ENCODE assay signal across 9 mouse cellular contexts in the genomic region with DNA sequence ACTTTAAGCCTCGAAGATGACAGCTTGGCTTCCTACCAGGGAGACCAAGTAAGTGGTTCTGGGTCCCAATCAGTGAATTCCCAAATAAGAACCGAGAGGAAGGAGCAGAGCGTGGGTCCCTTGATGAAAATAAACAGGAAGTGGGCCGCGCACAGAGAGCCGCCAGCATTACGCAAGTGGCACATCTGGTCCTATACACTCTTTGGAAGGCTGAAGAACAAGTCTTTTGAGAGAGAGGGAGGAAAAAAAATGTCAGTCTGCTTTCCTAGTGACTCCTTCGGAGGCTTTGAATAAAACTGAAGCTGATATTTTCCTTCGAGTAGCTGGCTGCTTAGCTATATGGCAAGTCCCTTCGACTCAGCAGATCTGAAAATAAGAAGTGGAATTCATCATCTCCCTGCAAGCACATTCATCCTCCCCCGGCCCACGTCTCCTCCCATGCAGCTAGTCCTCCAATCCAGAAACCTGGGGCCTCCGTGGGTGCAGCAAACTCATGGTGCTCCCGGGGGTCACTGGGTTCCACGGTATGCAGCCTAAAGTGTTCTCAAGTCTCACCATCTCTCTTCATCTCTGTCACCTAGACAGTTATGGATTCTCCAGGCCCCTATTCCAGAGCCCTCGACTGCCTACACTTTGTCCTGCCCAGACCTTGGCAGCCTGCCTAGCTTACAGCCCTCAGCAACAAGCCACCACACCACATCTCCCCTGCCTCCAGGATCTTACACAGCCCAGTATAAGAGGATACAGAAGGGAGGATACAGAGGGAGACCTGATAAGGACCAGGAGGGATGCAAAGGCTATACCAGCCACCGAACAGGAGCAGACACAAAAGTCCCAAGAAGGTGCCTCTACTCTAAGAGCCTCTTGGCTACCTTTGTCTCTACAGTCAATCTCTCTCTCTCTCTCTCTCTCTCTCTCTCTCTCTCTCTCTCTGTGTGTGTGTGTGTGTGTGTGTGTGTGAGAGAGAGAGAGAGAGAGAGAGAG. TPM values are rescaled to one million over a fixed set of nuclear protein-coding genes. Genes with fewer than 3 reads are reported as not detected.
DNase-seq lines count a peak whose midpoint lies in the region; ATAC-seq and TF ChIP-seq lines count a peak whose summit lies in the region.
"Had no signal": no experiment of that assay in that cellular context is flagged by ENCODE, and none has a peak within 500 bp of the region (broad histone marks: within the 10 kb centered on the region; RNA-seq: fewer than 3 reads in every experiment).

No protein-coding gene starts in this region.

- no peaks in the 10 kb centered on the region for H3K27me3 ChIP-seq in midbrain, embryonic 10.5 days (ENCODE audit: low read depth, poor library complexity, severe bottlenecking)
- H3K27me3 ChIP-seq in midbrain, embryonic 14.5 days (ENCODE audit: control insufficient read depth, insufficient read depth, low read length), result no peaks in the 10 kb centered on the region; the same call in 1 of the 2 replicates
- H3K27me3 ChIP-seq in intestine, embryonic 15.5 days (replicated peaks), result no peaks in the 10 kb centered on the region
- no peaks in the 10 kb centered on the region for H3K27me3 ChIP-seq in limb, embryonic 14.5 days (ENCODE audit: control insufficient read depth, insufficient read depth, low read length)

- no peaks in the 10 kb centered on the region for H3K9me3 ChIP-seq in midbrain, embryonic 10.5 days (replicated peaks)
- H3K9me3 ChIP-seq in midbrain, embryonic 14.5 days (ENCODE audit: control insufficient read depth, low read length), result no peaks in the 10 kb centered on the region
- H3K9me3 ChIP-seq in intestine, embryonic 15.5 days, result no peaks in the 10 kb centered on the region
- H3K9me3 ChIP-seq in limb, embryonic 14.5 days (ENCODE audit: control insufficient read depth, low read length), result no peaks in the 10 kb centered on the region

- H3K4me2 ChIP-seq in midbrain, embryonic 14.5 days (ENCODE audit: low read length), result no peak overlapping the region
- no peak overlapping the region for H3K4me2 ChIP-seq in intestine, embryonic 15.5 days (replicated peaks)
- H3K4me2 ChIP-seq in limb, embryonic 14.5 days (replicated peaks; ENCODE audit: low read depth, low read length, severe bottlenecking), result no peak overlapping the region

- ATAC-seq in midbrain, embryonic 14.5 days (ENCODE audit: low FRiP score, low TSS enrichment), result no peak
- peak; percentile 16; the same call in 1 of the 2 replicates for ATAC-seq in intestine, embryonic 15.5 days
- ATAC-seq in limb, embryonic 14.5 days (ENCODE audit: low FRiP score, low read depth), result no peak

- H3K36me3 ChIP-seq in midbrain, embryonic 10.5 days, result no peaks in the 10 kb centered on the region
- no peaks in the 10 kb centered on the region for H3K36me3 ChIP-seq in midbrain, embryonic 14.5 days (ENCODE audit: control insufficient read depth, insufficient read depth, low read length)
- no peaks in the 10 kb centered on the region for H3K36me3 ChIP-seq in intestine, embryonic 15.5 days
- H3K36me3 ChIP-seq in limb, embryonic 14.5 days (ENCODE audit: control insufficient read depth, insufficient read depth, low read length), result no peaks in the 10 kb centered on the region

- DNase-seq in midbrain, embryonic 10.5 days (ENCODE audit: low spot score), result no peak
- DNase-seq in midbrain, embryonic 14.5 days, result no peak
- peak; percentile 17 to 30 for DNase-seq in gastrocnemius, adult 8-10 months (ENCODE audit: low spot score in 2 of 2)
- DNase-seq in limb, embryonic 14.5 days (ENCODE audit: low spot score), result peak; percentile 28
- peak; percentile 72 for DNase-seq in right cerebral cortex, postnatal 25 days
- DNase-seq in B cell, adult 2 months, result no peak
- no peak for DNase-seq in adrenal gland, adult 18-20 months (ENCODE audit: low spot score in 2 of 2)

- WGBS in midbrain, embryonic 10.5 days, result 85% methylated on average over 17 of the region's 17 CpGs
- WGBS in midbrain, embryonic 14.5 days, result 87% methylated on average over 17 of the region's 17 CpGs
- 34% methylated on average over 17 of the region's 17 CpGs for WGBS in intestine, embryonic 15.5 days
- WGBS in limb, embryonic 14.5 days, result 41% methylated on average over 17 of the region's 17 CpGs

- no peak overlapping the region for H3K9ac ChIP-seq in midbrain, embryonic 14.5 days (replicated peaks; ENCODE audit: low read length)
- no peak overlapping the region for H3K9ac ChIP-seq in intestine, embryonic 15.5 days
- 0 out of 2 replicates have a peak overlapping the region, but pooled peaks have one; percentile 28 for H3K9ac ChIP-seq in limb, embryonic 14.5 days (ENCODE audit: low read depth, low read length, severe bottlenecking)
- H3K9ac ChIP-seq: liver, embryonic 14.5 days had no signal

- no peak overlapping the region for H3K4me3 ChIP-seq in midbrain, embryonic 10.5 days
- no peak overlapping the region for H3K4me3 ChIP-seq in midbrain, embryonic 14.5 days (replicated peaks; ENCODE audit: low read depth, low read length)
- H3K4me3 ChIP-seq in intestine, embryonic 15.5 days (replicated peaks), result no peak overlapping the region
- H3K4me3 ChIP-seq in limb, embryonic 14.5 days (replicated peaks; ENCODE audit: low read length), result no peak overlapping the region

- no peak for TF ChIP-seq POLR2A in limb, embryonic 14.5 days (IDR thresholded peaks at IDR 0.05; ENCODE audit: borderline replicate concordance, extremely low read depth, insufficient read depth, insufficient read length)

- H3K27ac ChIP-seq in midbrain, embryonic 10.5 days (replicated peaks), result 0 out of 2 replicates have a peak overlapping the region, but pooled peaks have one; percentile 13
- no peak overlapping the region for H3K27ac ChIP-seq in midbrain, embryonic 14.5 days (replicated peaks; ENCODE audit: low read depth, low read length)
- H3K27ac ChIP-seq in intestine, embryonic 15.5 days, result peak overlapping the region; percentile 90
- H3K27ac ChIP-seq in limb, embryonic 14.5 days (replicated peaks; ENCODE audit: low read depth, low read length), result peak overlapping the region; percentile 82
- H3K27ac ChIP-seq: liver, embryonic 14.5 days had no signal

- H3K4me1 ChIP-seq in midbrain, embryonic 10.5 days, result peaks cover 29% of the 10 kb centered on the region
- no peaks in the 10 kb centered on the region for H3K4me1 ChIP-seq in midbrain, embryonic 14.5 days (ENCODE audit: control insufficient read depth, insufficient read depth, low read length)
- peaks cover 34% of the 10 kb centered on the region for H3K4me1 ChIP-seq in intestine, embryonic 15.5 days (replicated peaks)
- H3K4me1 ChIP-seq in limb, embryonic 14.5 days (ENCODE audit: control insufficient read depth, insufficient read depth, low read length), result peaks cover 45% of the 10 kb centered on the region

RNA-seq across cellular contexts. Expression of a gene that starts 43.8 kb away (rescaled TPM):
- polyA plus RNA-seq in midbrain, embryonic 10.5 days (2016; fragmentation: Nextera tagmentation; extraction: Ambion mirVana), result 0.12 and 0.26 TPM in 2 replicates
- polyA plus RNA-seq in midbrain, embryonic 14.5 days (2014; fragmentation: Nextera tagmentation; extraction: Ambion mirVana), result 0.09 TPM in 1 of 2 replicates, not detected in the other
- total RNA-seq in gastrocnemius, adult 8-10 months (2022), result under 1 TPM; 0.16 to 0.25 (median 0.21) TPM
- 5.8 and 6.1 TPM in 2 replicates for polyA plus RNA-seq in intestine, embryonic 15.5 days (2015; fragmentation: Nextera tagmentation; extraction: Ambion mirVana)
- 0.24 and 0.34 TPM in 2 replicates for polyA plus RNA-seq in limb, embryonic 14.5 days (2012; rRNA removed)
- 0.68 and 0.73 TPM in 2 replicates for polyA plus RNA-seq in limb, embryonic 14.5 days (2014; fragmentation: Nextera tagmentation; extraction: Ambion mirVana)
- total RNA-seq in adrenal gland, adult 18-20 months (2021), result under 1 TPM; 0.06 to 0.13 TPM

Comparison
In these comparisons a context has a peak if more than half of its experiments do, and no peak if none do; other contexts are left out.
1. DNase-seq: peak in gastrocnemius, adult 8-10 months (2 of 2), limb, embryonic 14.5 days (single experiment) and right cerebral cortex, postnatal 25 days (single experiment); none in midbrain, embryonic 10.5 days (single experiment), midbrain, embryonic 14.5 days (single experiment), B cell, adult 2 months (0 of 2) and adrenal gland, adult 18-20 months (0 of 2).